Mouse (Mus musculus): ENCODE measurements around the gene Usp17lc. TPM values are rescaled to one million over a fixed set of nuclear protein-coding genes. Genes with fewer than 3 reads are reported as not detected.
"Not testable (repeated sequence)": the region's sequence is repeated elsewhere in the genome, so short reads cannot be mapped to it uniquely, and the experiment has no call there.

Gene Usp17lc
- polyA plus RNA-seq (2012; rRNA removed), result not detected in 2 replicates

- not testable (repeated sequence) for H3K27ac ChIP-seq (ENCODE audit: insufficient read depth, low read length); H3K4me3 ChIP-seq (ENCODE audit: extremely low read depth, insufficient read depth, insufficient read length); DNase-seq (ENCODE audit: low read depth in 1 of 2, low spot score in 2 of 2); H3K4me1 ChIP-seq (ENCODE audit: control insufficient read depth, insufficient read depth, insufficient read length); H3K36me3 ChIP-seq (ENCODE audit: control insufficient read depth, insufficient read depth, low read length); H3K27me3 ChIP-seq (ENCODE audit: control insufficient read depth, insufficient read depth, low read length)
- 50% methylated on average over 1 of the region's 1 CpGs for WGBS
Measured at GRCm38 (mm10) chr7:103414772-103415171, at the start of gene Usp17lc. Usp17lc (plus strand) TSS chr7:103415072.

GRCm38 (mm10) chr7:103386077-103386476 is 28.8 kb upstream of the Usp17lc start, which contains the start of gene Olfr603:
Olfr603 (minus strand) TSS chr7:103386177.
- Histone ChIP-seq H3K27me3 (ENCODE audit: control insufficient read depth, insufficient read depth, low read length) (no peaks in the 10 kb centered on the region), H3K27ac (ENCODE audit: insufficient read depth, low read length) (no peak within 1 kb of the TSS), H3K36me3 (ENCODE audit: control insufficient read depth, insufficient read depth, low read length) (no peaks in the 10 kb centered on the region), H3K4me3 (ENCODE audit: extremely low read depth, insufficient read depth, insufficient read length) (no peak within 1 kb of the TSS), H3K4me1 (ENCODE audit: control insufficient read depth, insufficient read depth, insufficient read length) (no peaks in the 10 kb centered on the region)
- TF ChIP-seq CTCF (IDR thresholded peaks at IDR 0.05; ENCODE audit: extremely low read depth, insufficient read depth, insufficient read length, insufficient replicate concordance), result no peak
- TF ChIP-seq POLR2A (IDR thresholded peaks at IDR 0.05; ENCODE audit: low read depth, low read length), result no peak
- DNase-seq (ENCODE audit: low read depth in 1 of 2, low spot score in 2 of 2), result no peak

- no peak for DNase-seq (ENCODE audit: low read depth in 1 of 2, low spot score in 2 of 2)
Measured at GRCm38 (mm10) chr7:103397758-103398157, 17.1 kb upstream of the Usp17lc start.

GRCm38 (mm10) chr7:103398981-103399380 is 15.9 kb upstream of the Usp17lc start:
- no peak for DNase-seq (ENCODE audit: low read depth in 1 of 2, low spot score in 2 of 2)
- Histone ChIP-seq H3K27me3 (ENCODE audit: control insufficient read depth, insufficient read depth, low read length) (no peaks in the 10 kb centered on the region), H3K4me1 (ENCODE audit: control insufficient read depth, insufficient read depth, insufficient read length) (no peaks in the 10 kb centered on the region), H3K27ac (ENCODE audit: insufficient read depth, low read length) (no peak overlapping the region), H3K4me3 (ENCODE audit: extremely low read depth, insufficient read depth, insufficient read length) (no peak overlapping the region), H3K36me3 (ENCODE audit: control insufficient read depth, insufficient read depth, low read length) (no peaks in the 10 kb centered on the region)
- no peak for TF ChIP-seq CTCF (IDR thresholded peaks at IDR 0.05; ENCODE audit: extremely low read depth, insufficient read depth, insufficient read length, insufficient replicate concordance)
- TF ChIP-seq POLR2A (IDR thresholded peaks at IDR 0.05; ENCODE audit: low read depth, low read length), result no peak
- 9% methylated on average over 1 of the region's 1 CpGs for WGBS

More at GRCm38 (mm10) chr7:103397758-103398157, 17.1 kb upstream of the Usp17lc start:
- Histone ChIP-seq H3K4me3 (ENCODE audit: extremely low read depth, insufficient read depth, insufficient read length) (no peak overlapping the region), H3K27ac (ENCODE audit: insufficient read depth, low read length) (no peak overlapping the region), H3K36me3 (ENCODE audit: control insufficient read depth, insufficient read depth, low read length) (no peaks in the 10 kb centered on the region), H3K27me3 (ENCODE audit: control insufficient read depth, insufficient read depth, low read length) (no peaks in the 10 kb centered on the region), H3K4me1 (ENCODE audit: control insufficient read depth, insufficient read depth, insufficient read length) (no peaks in the 10 kb centered on the region)
- no peak for TF ChIP-seq POLR2A (IDR thresholded peaks at IDR 0.05; ENCODE audit: low read depth, low read length)
- no peak for TF ChIP-seq CTCF (IDR thresholded peaks at IDR 0.05; ENCODE audit: extremely low read depth, insufficient read depth, insufficient read length, insufficient replicate concordance)

- H3K27ac ChIP-seq (ENCODE audit: insufficient read depth, low read length), result not testable (repeated sequence)
- WGBS, result 71% methylated on average over 3 of the region's 3 CpGs
Measured at GRCm38 (mm10) chr7:103406521-103407055, 8.3 kb upstream of the Usp17lc start.

GRCm38 (mm10) chr7:103445339-103445738 is 30.5 kb downstream of the Usp17lc start, which contains the start of gene Olfr605:
Olfr605 (minus strand) TSS chr7:103445439.
- H3K27ac ChIP-seq (ENCODE audit: insufficient read depth, low read length), result no peak within 1 kb of the TSS
- 91% methylated on average over 1 of the region's 1 CpGs for WGBS
- no peaks in the 10 kb centered on the region for H3K27me3 ChIP-seq (ENCODE audit: control insufficient read depth, insufficient read depth, low read length)
- no peak for DNase-seq (ENCODE audit: low read depth in 1 of 2, low spot score in 2 of 2)
- H3K4me3 ChIP-seq (ENCODE audit: extremely low read depth, insufficient read depth, insufficient read length), result no peak within 1 kb of the TSS
- H3K36me3 ChIP-seq (ENCODE audit: control insufficient read depth, insufficient read depth, low read length), result no peaks in the 10 kb centered on the region
- TF ChIP-seq POLR2A (IDR thresholded peaks at IDR 0.05; ENCODE audit: low read depth, low read length) (no peak), CTCF (IDR thresholded peaks at IDR 0.05; ENCODE audit: extremely low read depth, insufficient read depth, insufficient read length, insufficient replicate concordance) (no peak)
- H3K4me1 ChIP-seq (ENCODE audit: control insufficient read depth, insufficient read depth, insufficient read length), result no peaks in the 10 kb centered on the region

More at GRCm38 (mm10) chr7:103406521-103407055, 8.3 kb upstream of the Usp17lc start:
- not testable (repeated sequence) for H3K4me3 ChIP-seq (ENCODE audit: extremely low read depth, insufficient read depth, insufficient read length); H3K27me3 ChIP-seq (ENCODE audit: control insufficient read depth, insufficient read depth, low read length); DNase-seq (ENCODE audit: low read depth in 1 of 2, low spot score in 2 of 2); H3K36me3 ChIP-seq (ENCODE audit: control insufficient read depth, insufficient read depth, low read length); H3K4me1 ChIP-seq (ENCODE audit: control insufficient read depth, insufficient read depth, insufficient read length)

- no peak within 1 kb of the TSS for H3K27ac ChIP-seq (ENCODE audit: insufficient read depth, low read length)
- H3K27me3 ChIP-seq (ENCODE audit: control insufficient read depth, insufficient read depth, low read length), result no peaks in the 10 kb centered on the region
- TF ChIP-seq CTCF (IDR thresholded peaks at IDR 0.05; ENCODE audit: extremely low read depth, insufficient read depth, insufficient read length, insufficient replicate concordance), result no peak
- TF ChIP-seq POLR2A (IDR thresholded peaks at IDR 0.05; ENCODE audit: low read depth, low read length), result no peak
- DNase-seq (ENCODE audit: low read depth in 1 of 2, low spot score in 2 of 2), result no peak
- no peaks in the 10 kb centered on the region for H3K4me1 ChIP-seq (ENCODE audit: control insufficient read depth, insufficient read depth, insufficient read length)
- WGBS, result 94% methylated on average over 2 of the region's 2 CpGs
- no peak within 1 kb of the TSS for H3K4me3 ChIP-seq (ENCODE audit: extremely low read depth, insufficient read depth, insufficient read length)
- no peaks in the 10 kb centered on the region for H3K36me3 ChIP-seq (ENCODE audit: control insufficient read depth, insufficient read depth, low read length)
Measured at GRCm38 (mm10) chr7:103448746-103449145, 33.9 kb downstream of the Usp17lc start, which contains the start of gene Olfr606. Olfr606 (plus strand) TSS chr7:103449046.

Data from spleen, adult 2 months (tissue).